Mouse (Mus musculus): ENCODE results near the gene Slc7a11. TPM values are rescaled to one million over a fixed set of nuclear protein-coding genes. Genes with fewer than 3 reads are reported as not detected.

Gene Slc7a11
- polyA plus RNA-seq, 1 experiment from 2014 or later: 2.3 TPM

GRCm38 (mm10) chr3:50307339-50308327 is 135.8 kb downstream of the Slc7a11 start:
- Histone ChIP-seq H3K4me1 (ENCODE audit: control insufficient read depth, insufficient read depth, low read length) (no peaks in the 10 kb centered on the region), H3K27ac (replicated peaks; ENCODE audit: low read depth, low read length) (no peak overlapping the region), H3K36me3 (ENCODE audit: control insufficient read depth, insufficient read depth, low read length) (no peaks in the 10 kb centered on the region), H3K9me3 (ENCODE audit: control insufficient read depth, low read length) (no peaks in the 10 kb centered on the region), H3K9ac (replicated peaks; ENCODE audit: low read length) (no peak overlapping the region), H3K4me3 (replicated peaks; ENCODE audit: low read depth, low read length) (no peak overlapping the region), H3K4me2 (ENCODE audit: low read length) (no peak overlapping the region), H3K27me3 (ENCODE audit: control insufficient read depth, insufficient read depth, low read length) (no peaks in the 10 kb centered on the region)
- DNase-seq: peak; percentile 22
- WGBS: 77% methylated on average over 14 of the region's 14 CpGs
- no peak for ATAC-seq (ENCODE audit: low FRiP score, low TSS enrichment)

- H3K27me3 ChIP-seq (ENCODE audit: control insufficient read depth, insufficient read depth, low read length): no peaks in the 10 kb centered on the region
- no peaks in the 10 kb centered on the region for H3K4me1 ChIP-seq (ENCODE audit: control insufficient read depth, insufficient read depth, low read length)
- WGBS: 67% methylated on average over 8 of the region's 8 CpGs
- H3K4me2 ChIP-seq (ENCODE audit: low read length): no peak overlapping the region
- H3K36me3 ChIP-seq (ENCODE audit: control insufficient read depth, insufficient read depth, low read length): no peaks in the 10 kb centered on the region
- no peak overlapping the region for H3K27ac ChIP-seq (replicated peaks; ENCODE audit: low read depth, low read length)
- no peak overlapping the region for H3K4me3 ChIP-seq (replicated peaks; ENCODE audit: low read depth, low read length)
- ATAC-seq (ENCODE audit: low FRiP score, low TSS enrichment): no peak
- no peaks in the 10 kb centered on the region for H3K9me3 ChIP-seq (ENCODE audit: control insufficient read depth, low read length)
- peak; percentile 35 for DNase-seq
- H3K9ac ChIP-seq (replicated peaks; ENCODE audit: low read length): no peak overlapping the region
Measured at GRCm38 (mm10) chr3:50306334-50306733, 137.1 kb downstream of the Slc7a11 start.

- H3K27me3 ChIP-seq (ENCODE audit: control insufficient read depth, insufficient read depth, low read length): no peaks in the 10 kb centered on the region
- H3K4me3 ChIP-seq (replicated peaks; ENCODE audit: low read depth, low read length): no peak overlapping the region
- H3K9ac ChIP-seq (replicated peaks; ENCODE audit: low read length): no peak overlapping the region
- H3K36me3 ChIP-seq (ENCODE audit: control insufficient read depth, insufficient read depth, low read length): no peaks in the 10 kb centered on the region
- ATAC-seq (ENCODE audit: low FRiP score, low TSS enrichment) (no peak), DNase-seq (no peak)
- no peak overlapping the region for H3K4me2 ChIP-seq (ENCODE audit: low read length)
- no peak overlapping the region for H3K27ac ChIP-seq (replicated peaks; ENCODE audit: low read depth, low read length)
- H3K4me1 ChIP-seq (ENCODE audit: control insufficient read depth, insufficient read depth, low read length): 0 out of 2 replicates have a peak, but pooled peaks cover 5% of the 10 kb centered on the region
- no peaks in the 10 kb centered on the region for H3K9me3 ChIP-seq (ENCODE audit: control insufficient read depth, low read length)
- WGBS: 55% methylated on average over 4 of the region's 4 CpGs
Measured at GRCm38 (mm10) chr3:50304137-50304536, 139.3 kb downstream of the Slc7a11 start.

- no peak overlapping the region for H3K27ac ChIP-seq (replicated peaks; ENCODE audit: low read depth, low read length)
- H3K27me3 ChIP-seq (ENCODE audit: control insufficient read depth, insufficient read depth, low read length): no peaks in the 10 kb centered on the region
- ATAC-seq (ENCODE audit: low FRiP score, low TSS enrichment) (no peak), DNase-seq (no peak)
- H3K4me3 ChIP-seq (replicated peaks; ENCODE audit: low read depth, low read length): no peak overlapping the region
- H3K9ac ChIP-seq (replicated peaks; ENCODE audit: low read length): no peak overlapping the region
- WGBS: 78% methylated on average over 6 of the region's 6 CpGs
- 0 out of 2 replicates have a peak, but pooled peaks cover 5% of the 10 kb centered on the region for H3K4me1 ChIP-seq (ENCODE audit: control insufficient read depth, insufficient read depth, low read length)
- H3K36me3 ChIP-seq (ENCODE audit: control insufficient read depth, insufficient read depth, low read length): no peaks in the 10 kb centered on the region
- H3K4me2 ChIP-seq (ENCODE audit: low read length): no peak overlapping the region
- no peaks in the 10 kb centered on the region for H3K9me3 ChIP-seq (ENCODE audit: control insufficient read depth, low read length)
Measured at GRCm38 (mm10) chr3:50302648-50303047, 140.8 kb downstream of the Slc7a11 start.

GRCm38 (mm10) chr3:50300952-50301303 is 142.5 kb downstream of the Slc7a11 start:
- no peak overlapping the region for H3K27ac ChIP-seq (replicated peaks; ENCODE audit: low read depth, low read length)

GRCm38 (mm10) chr3:50300002-50300951 is 143.1 kb downstream of the Slc7a11 start:
- no peak overlapping the region for H3K9ac ChIP-seq (replicated peaks; ENCODE audit: low read length)
- no peak overlapping the region for H3K4me3 ChIP-seq (replicated peaks; ENCODE audit: low read depth, low read length)
- 67% methylated on average over 17 of the region's 17 CpGs for WGBS

More at GRCm38 (mm10) chr3:50300952-50301303, 142.5 kb downstream of the Slc7a11 start:
- H3K27me3 ChIP-seq (ENCODE audit: control insufficient read depth, insufficient read depth, low read length): no peaks in the 10 kb centered on the region
- WGBS: 3% methylated on average over 4 of the region's 4 CpGs
- H3K9ac ChIP-seq (replicated peaks; ENCODE audit: low read length): no peak overlapping the region
- H3K36me3 ChIP-seq (ENCODE audit: control insufficient read depth, insufficient read depth, low read length): no peaks in the 10 kb centered on the region
- H3K9me3 ChIP-seq (ENCODE audit: control insufficient read depth, low read length): no peaks in the 10 kb centered on the region
- no peak overlapping the region for H3K4me2 ChIP-seq (ENCODE audit: low read length)
- peak; percentile 49; the same call in 1 of the 2 replicates for ATAC-seq (ENCODE audit: low FRiP score, low TSS enrichment)
- 0 out of 2 replicates have a peak, but pooled peaks cover 5% of the 10 kb centered on the region for H3K4me1 ChIP-seq (ENCODE audit: control insufficient read depth, insufficient read depth, low read length)
- no peak overlapping the region for H3K4me3 ChIP-seq (replicated peaks; ENCODE audit: low read depth, low read length)
- peak; percentile 90 for DNase-seq

GRCm38 (mm10) chr3:50298366-50298991 is 144.9 kb downstream of the Slc7a11 start:
- no peak overlapping the region for H3K27ac ChIP-seq (replicated peaks; ENCODE audit: low read depth, low read length)
- DNase-seq (no peak), ATAC-seq (ENCODE audit: low FRiP score, low TSS enrichment) (no peak)
- no peak overlapping the region for H3K4me2 ChIP-seq (ENCODE audit: low read length)
- no peaks in the 10 kb centered on the region for H3K27me3 ChIP-seq (ENCODE audit: control insufficient read depth, insufficient read depth, low read length)
- no peak overlapping the region for H3K4me3 ChIP-seq (replicated peaks; ENCODE audit: low read depth, low read length)
- H3K9ac ChIP-seq (replicated peaks; ENCODE audit: low read length): no peak overlapping the region
- H3K36me3 ChIP-seq (ENCODE audit: control insufficient read depth, insufficient read depth, low read length): no peaks in the 10 kb centered on the region
- 69% methylated on average over 7 of the region's 7 CpGs for WGBS
- H3K4me1 ChIP-seq (ENCODE audit: control insufficient read depth, insufficient read depth, low read length): 0 out of 2 replicates have a peak, but pooled peaks cover 5% of the 10 kb centered on the region
- H3K9me3 ChIP-seq (ENCODE audit: control insufficient read depth, low read length): no peaks in the 10 kb centered on the region

More at GRCm38 (mm10) chr3:50300002-50300951, 143.1 kb downstream of the Slc7a11 start:
- DNase-seq (peak; percentile 62), ATAC-seq (ENCODE audit: low FRiP score, low TSS enrichment) (peak; percentile 46; the same call in 1 of the 2 replicates)
- Histone ChIP-seq H3K4me1 (ENCODE audit: control insufficient read depth, insufficient read depth, low read length) (0 out of 2 replicates have a peak, but pooled peaks cover 5% of the 10 kb centered on the region), H3K27me3 (ENCODE audit: control insufficient read depth, insufficient read depth, low read length) (no peaks in the 10 kb centered on the region), H3K36me3 (ENCODE audit: control insufficient read depth, insufficient read depth, low read length) (no peaks in the 10 kb centered on the region), H3K4me2 (ENCODE audit: low read length) (no peak overlapping the region), H3K9me3 (ENCODE audit: control insufficient read depth, low read length) (no peaks in the 10 kb centered on the region), H3K27ac (replicated peaks; ENCODE audit: low read depth, low read length) (peak overlapping the region; percentile 14)

GRCm38 (mm10) chr3:50296956-50297355 is 146.5 kb downstream of the Slc7a11 start:
- no peaks in the 10 kb centered on the region for H3K9me3 ChIP-seq (ENCODE audit: control insufficient read depth, low read length)
- no peak overlapping the region for H3K4me2 ChIP-seq (ENCODE audit: low read length)
- ATAC-seq (ENCODE audit: low FRiP score, low TSS enrichment) (no peak), DNase-seq (peak; percentile 42)
- no peak overlapping the region for H3K9ac ChIP-seq (replicated peaks; ENCODE audit: low read length)
- H3K4me1 ChIP-seq (ENCODE audit: control insufficient read depth, insufficient read depth, low read length): 0 out of 2 replicates have a peak, but pooled peaks cover 5% of the 10 kb centered on the region
- H3K36me3 ChIP-seq (ENCODE audit: control insufficient read depth, insufficient read depth, low read length): no peaks in the 10 kb centered on the region
- 71% methylated on average over 10 of the region's 10 CpGs for WGBS
- H3K4me3 ChIP-seq (replicated peaks; ENCODE audit: low read depth, low read length): no peak overlapping the region
- H3K27ac ChIP-seq (replicated peaks; ENCODE audit: low read depth, low read length): no peak overlapping the region
- H3K27me3 ChIP-seq (ENCODE audit: control insufficient read depth, insufficient read depth, low read length): no peaks in the 10 kb centered on the region

Measured in midbrain, embryonic 14.5 days (tissue).